Mouse (Mus musculus) G1E (cell line): ENCODE data around the gene Med7.

Source experiments
- CTCF ChIP-seq: IDR thresholded peaks from 2 replicates; pipeline ENCODE4 v1.5.1; 2012; ENCODE audit warnings: low read depth, low read length, inconsistent platforms, mixed read lengths
- GATA1 ChIP-seq: IDR thresholded peaks from 2 replicates; pipeline ENCODE4 v1.6.1; 2012; ENCODE audit warnings: borderline replicate concordance, low read length, inconsistent platforms, mixed read lengths
- TAL1 ChIP-seq: conservative IDR thresholded peaks from 2 replicates; pipeline ENCODE4 v1.6.1; 2012; ENCODE audit warnings: low read depth, low read length, inconsistent platforms, mixed read lengths

GRCm38 (mm10) chr11:46479311-46479710 is 42.6 kb downstream of the Med7 start:
- TF ChIP-seq GATA1, result no peak
- no peak for TF ChIP-seq CTCF
- TF ChIP-seq TAL1, result no peak
